Mouse (Mus musculus) liver, postnatal 0 days (tissue): ENCODE measurements around the gene Pigv. TPM values are rescaled to one million over a fixed set of nuclear protein-coding genes. Genes with fewer than 3 reads are reported as not detected.

Experiments
- ATAC-seq: fragments of 200-750 bp; cut with Nextera tagmentation; 2 replicates; pipeline ENCODE4 v1.8.0; 2017; ENCODE audit warnings: mild to moderate bottlenecking, moderate library complexity
- DNase-seq: peaks from one replicate; pipeline ENCODE4 v3.0.0-alpha.2; 2016
- H3K27ac ChIP-seq: fragments of 300-500 bp; sonication (generic); 2 replicates; pipeline ENCODE4 v1.5.1; 2014; ENCODE audit warnings: antibody characterized with exemption, moderate library complexity, mild to moderate bottlenecking, low read depth
- H3K27me3 ChIP-seq: fragments of 300-500 bp; sonication (generic); 2 replicates; pipeline ENCODE4 v1.6.1; 2014; ENCODE audit warnings: low read length, control low read depth, mixed read lengths; ENCODE audit not compliant: insufficient read depth
- H3K36me3 ChIP-seq: fragments of 300-500 bp; sonication (generic); replicated peaks from 2 replicates; pipeline ENCODE4 v1.6.1; 2014; ENCODE audit warnings: mild to moderate bottlenecking, control low read depth, low read length, moderate library complexity, mixed read lengths; ENCODE audit not compliant: insufficient read depth
- H3K4me1 ChIP-seq: fragments of 300-500 bp; sonication (generic); 2 replicates; pipeline ENCODE4 v1.6.1; 2014; ENCODE audit warnings: antibody characterized with exemption, mild to moderate bottlenecking, control low read depth; ENCODE audit not compliant: insufficient read depth
- H3K4me2 ChIP-seq: fragments of 300-500 bp; sonication (generic); 2 replicates; pipeline ENCODE4 v1.6.1; 2014; ENCODE audit warnings: low read depth, mild to moderate bottlenecking, low read length, moderate library complexity, mixed read lengths
- H3K4me3 ChIP-seq: fragments of 300-500 bp; sonication (generic); 2 replicates; pipeline ENCODE4 v1.5.1; 2014; ENCODE audit warnings: low read depth, low read length
- H3K9ac ChIP-seq: fragments of 300-500 bp; sonication (generic); replicated peaks from 2 replicates; pipeline ENCODE4 v1.6.1; 2014; ENCODE audit warnings: mild to moderate bottlenecking, moderate library complexity
- H3K9me3 ChIP-seq: fragments of 300-500 bp; sonication (generic); 2 replicates; pipeline ENCODE4 v1.6.1; 2016; ENCODE audit warnings: mild to moderate bottlenecking, control low read depth, low read length, mixed read lengths
- CTCF ChIP-seq: sonication (generic); IDR thresholded peaks from 2 replicates; pipeline ENCODE4 v1.5.1; 2016; ENCODE audit warnings: antibody characterized with exemption, low read depth
- EP300 ChIP-seq: IDR thresholded peaks from 2 replicates; pipeline ENCODE4 v1.6.1; 2016; ENCODE audit warnings: antibody characterized with exemption, low read depth, mild to moderate bottlenecking
- WGBS: fragments of 180-500 bp; shearing (Covaris S2); extraction: QIAGEN DNeasy Blood & Tissue Kit; methylation state at CpG from one replicate; pipeline ENCODE4 v1.1.7; 2014; ENCODE audit not compliant: insufficient replicate concordance; 5-methylcytosine and 5-hydroxymethylcytosine counted together
- polyA plus RNA-seq: library from polyadenylated mRNA; unstranded; fragments of >200 nt; fragmentation: Nextera tagmentation; extraction: Ambion mirVana; gene quantifications from 2 replicates; pipeline ENCODE4 v1.2.1, GENCODE M21; 2015

Pigv gene
- polyA plus RNA-seq, 1 experiment from 2014 or later, result 5.9 TPM

DNA sequence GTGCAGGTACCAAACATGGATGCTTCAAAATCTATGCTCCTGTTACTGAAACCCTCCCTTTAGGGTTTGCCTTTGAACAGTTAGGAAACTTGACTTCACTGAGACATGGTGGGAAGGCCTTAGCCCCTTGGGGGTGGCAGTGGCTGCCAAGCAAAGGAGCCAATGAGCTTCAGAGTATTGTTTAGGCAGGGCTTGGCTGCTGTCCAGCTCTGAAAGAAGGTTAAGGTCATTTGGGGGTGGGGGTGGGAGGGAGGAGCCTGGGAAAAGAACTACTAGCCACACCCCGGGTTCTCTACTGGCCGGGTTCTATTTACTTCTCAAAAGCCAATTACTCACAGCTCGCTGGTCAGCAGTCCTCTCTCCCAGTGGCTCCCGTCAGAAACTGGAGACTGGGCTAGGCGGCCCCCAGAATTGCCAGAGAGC lies 3.2 kb upstream of the Pigv start:
- Histone ChIP-seq H3K4me1 (peaks cover 42% of the 10 kb centered on the region), H3K4me3 (no peak overlapping the region), H3K36me3 (peaks cover 9% of the 10 kb centered on the region), H3K27me3 (no peaks in the 10 kb centered on the region), H3K4me2 (peak overlapping the region; percentile 36), H3K27ac (peak overlapping the region; percentile 100), H3K9ac (peak overlapping the region; percentile 50), H3K9me3 (no peaks in the 10 kb centered on the region)
- ATAC-seq, result peak; percentile 65
- peak; percentile 81 for DNase-seq
- WGBS, result 20% methylated on average over 5 of the region's 5 CpGs
- no peak for TF ChIP-seq CTCF
- peak; percentile 81 for TF ChIP-seq EP300

GRCm38 (mm10) chr4:133674331-133674695 lies 1.9 kb upstream of the Pigv start:
- Histone ChIP-seq H3K4me1 (peaks cover 51% of the 10 kb centered on the region), H3K27me3 (no peaks in the 10 kb centered on the region), H3K4me2 (peak overlapping the region; percentile 95), H3K9me3 (no peaks in the 10 kb centered on the region), H3K27ac (peak overlapping the region; percentile 100), H3K36me3 (peaks cover 8% of the 10 kb centered on the region; the same call in 1 of the 2 replicates), H3K4me3 (peak overlapping the region; percentile 78; the same call in 1 of the 2 replicates), H3K9ac (peak overlapping the region; percentile 92)
- ATAC-seq, result no peak
- 28% methylated on average over 8 of the region's 8 CpGs for WGBS
- DNase-seq, result no peak
- TF ChIP-seq CTCF, result no peak

DNA sequence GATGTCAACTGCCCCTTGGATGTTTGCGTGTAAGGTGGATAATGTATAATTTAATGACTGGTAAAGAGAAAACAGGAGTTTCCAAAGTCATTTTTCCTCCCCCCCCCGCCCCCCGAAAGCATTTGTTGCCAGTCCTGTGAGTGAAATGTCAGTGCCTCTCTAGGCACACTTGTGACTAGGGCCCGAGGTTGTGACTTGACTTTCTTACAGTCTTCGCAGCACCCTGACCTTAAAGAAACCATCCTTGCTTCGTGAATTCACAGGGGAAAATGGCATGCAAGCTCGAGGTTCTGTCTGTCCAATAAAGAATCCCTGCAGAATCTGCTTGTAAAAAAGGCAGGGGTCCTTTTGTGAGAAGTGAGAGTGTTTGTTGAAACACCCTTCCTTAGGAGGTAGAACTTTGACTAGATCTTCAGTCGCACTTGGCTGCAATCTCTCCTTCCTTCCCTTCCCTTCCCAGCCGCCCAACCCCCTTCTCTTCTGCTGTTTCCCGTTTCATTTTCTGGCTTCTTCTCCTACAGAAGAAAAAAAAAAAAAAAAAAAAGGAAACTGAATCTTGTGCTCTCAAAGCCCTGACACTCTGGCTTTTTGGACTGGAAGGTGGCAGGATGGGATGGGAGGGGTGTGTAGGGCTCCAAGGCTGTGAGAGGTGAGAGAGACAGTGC lies 1.4 kb upstream of the Pigv start:
- TF ChIP-seq CTCF (no peak), EP300 (no peak)
- Histone ChIP-seq H3K4me1 (peaks cover 51% of the 10 kb centered on the region), H3K36me3 (peaks cover 12% of the 10 kb centered on the region; the same call in 1 of the 2 replicates), H3K9me3 (no peaks in the 10 kb centered on the region), H3K9ac (peak overlapping the region; percentile 92), H3K27ac (peak overlapping the region; percentile 100), H3K4me3 (peak overlapping the region; percentile 78), H3K27me3 (no peaks in the 10 kb centered on the region), H3K4me2 (peak overlapping the region; percentile 95)
- WGBS, result 12% methylated on average over 10 of the region's 10 CpGs
- DNase-seq, result peak; percentile 49
- no peak for ATAC-seq

- Histone ChIP-seq H3K36me3 (peaks cover 14% of the 10 kb centered on the region), H3K4me2 (peak overlapping the region; percentile 95), H3K4me3 (peak overlapping the region; percentile 78), H3K27me3 (no peaks in the 10 kb centered on the region), H3K4me1 (peaks cover 51% of the 10 kb centered on the region), H3K9ac (peak overlapping the region; percentile 92), H3K9me3 (no peaks in the 10 kb centered on the region), H3K27ac (peak overlapping the region; percentile 100)
- DNase-seq (peak; percentile 52), ATAC-seq (peak; percentile 32)
- WGBS, result under 1% methylated on average over 24 of the region's 24 CpGs
- TF ChIP-seq EP300 (peak; percentile 85), CTCF (no peak)
These were observed 599 bp upstream of the Pigv start for GRCm38 (mm10) chr4:133672845-133673647.

- no peaks in the 10 kb centered on the region for H3K27me3 ChIP-seq
- H3K9me3 ChIP-seq, result no peaks in the 10 kb centered on the region
- peaks cover 21% of the 10 kb centered on the region for H3K36me3 ChIP-seq
- peak overlapping the region; percentile 92 for H3K9ac ChIP-seq
- peaks cover 48% of the 10 kb centered on the region for H3K4me1 ChIP-seq
- ATAC-seq (no peak), DNase-seq (peak; percentile 88)
- TF ChIP-seq CTCF (peak; percentile 93), EP300 (no peak)
- peak overlapping the region; percentile 100 for H3K27ac ChIP-seq
- WGBS, result 3% methylated on average over 13 of the region's 13 CpGs
- H3K4me3 ChIP-seq, result peak overlapping the region; percentile 78
- peak overlapping the region; percentile 95 for H3K4me2 ChIP-seq
These were observed 1.1 kb downstream of the Pigv start for GRCm38 (mm10) chr4:133671184-133671880.
